Mouse (Mus musculus): ENCODE data around the gene Elmod3. TPM values are rescaled to one million over a fixed set of nuclear protein-coding genes. Genes with fewer than 3 reads are reported as not detected.
A peak's percentile ranks its signal among the peaks of the same experiment; 100 is the strongest.

Elmod3 gene
- total RNA-seq, 4 experiments from 2014 or later, result 7.9 to 8.9 (median 8.2) TPM

- DNase-seq (ENCODE audit: low spot score in 2 of 2), result no peak
Measured at GRCm38 (mm10) chr6:72615151-72615550, 16.9 kb upstream of the Elmod3 start.

- DNase-seq (ENCODE audit: low spot score in 2 of 2), result no peak
Measured at GRCm38 (mm10) chr6:72610261-72610660, 12.0 kb upstream of the Elmod3 start.

- no peak for DNase-seq (ENCODE audit: low spot score in 2 of 2)
Measured at GRCm38 (mm10) chr6:72608662-72609184, 10.5 kb upstream of the Elmod3 start.

GRCm38 (mm10) chr6:72607676-72608075 lies 9.5 kb upstream of the Elmod3 start:
- DNase-seq (ENCODE audit: low spot score in 2 of 2), result no peak

GRCm38 (mm10) chr6:72607060-72607459 lies 8.8 kb upstream of the Elmod3 start:
- DNase-seq (ENCODE audit: low spot score in 2 of 2), result no peak

- DNase-seq (ENCODE audit: low spot score in 2 of 2), result no peak
Measured at GRCm38 (mm10) chr6:72604066-72604465, 5.9 kb upstream of the Elmod3 start.

- peak; percentile 68 to 75 for DNase-seq (ENCODE audit: low spot score in 2 of 2)
Measured at GRCm38 (mm10) chr6:72601732-72602131, 3.5 kb upstream of the Elmod3 start.

- no peak for DNase-seq (ENCODE audit: low spot score in 2 of 2)
Measured at GRCm38 (mm10) chr6:72600771-72601170, 2.6 kb upstream of the Elmod3 start.

GRCm38 (mm10) chr6:72600216-72600615 lies 2.0 kb upstream of the Elmod3 start:
- DNase-seq (ENCODE audit: low spot score in 2 of 2), result no peak

- peak in 1 of 2 experiments; percentile 44 for DNase-seq (ENCODE audit: low spot score in 2 of 2)
Measured at GRCm38 (mm10) chr6:72598791-72599557, 761 bp upstream of the Elmod3 start.

GRCm38 (mm10) chr6:72597083-72597874 lies 934 bp downstream of the Elmod3 start:
- DNase-seq (ENCODE audit: low spot score in 2 of 2), result no peak

GRCm38 (mm10) chr6:72593914-72594313 lies 4.3 kb downstream of the Elmod3 start:
- DNase-seq (ENCODE audit: low spot score in 2 of 2), result no peak

GRCm38 (mm10) chr6:72593011-72593803 lies 5.0 kb downstream of the Elmod3 start:
- peak; percentile 61 to 68 for DNase-seq (ENCODE audit: low spot score in 2 of 2)

GRCm38 (mm10) chr6:72590111-72590510 lies 8.1 kb downstream of the Elmod3 start:
- no peak for DNase-seq (ENCODE audit: low spot score in 2 of 2)

- DNase-seq (ENCODE audit: low spot score in 2 of 2), result no peak
Measured at GRCm38 (mm10) chr6:72588307-72588706, 9.9 kb downstream of the Elmod3 start.

GRCm38 (mm10) chr6:72586701-72587100 lies 11.5 kb downstream of the Elmod3 start:
- no peak for DNase-seq (ENCODE audit: low spot score in 2 of 2)

GRCm38 (mm10) chr6:72584154-72584553 lies 14.1 kb downstream of the Elmod3 start:
- DNase-seq (ENCODE audit: low spot score in 2 of 2), result no peak

GRCm38 (mm10) chr6:72583211-72583839 lies 14.9 kb downstream of the Elmod3 start:
- DNase-seq (ENCODE audit: low spot score in 2 of 2), result no peak

GRCm38 (mm10) chr6:72581625-72582382 lies 16.4 kb downstream of the Elmod3 start:
- DNase-seq (ENCODE audit: low spot score in 2 of 2), result peak in 1 of 2 experiments; percentile 50

GRCm38 (mm10) chr6:72576041-72576440 lies 22.2 kb downstream of the Elmod3 start:
- no peak for DNase-seq (ENCODE audit: low spot score in 2 of 2)

Data from gastrocnemius, adult 8-10 months (tissue).